Mouse (Mus musculus) lung, postnatal 10 days (tissue): ENCODE measurements around the gene Bcl2a1b.
A peak's percentile ranks its signal among the peaks of the same experiment; 100 is the strongest.
"Not testable (repeated sequence)": the region's sequence is repeated elsewhere in the genome, so short reads cannot be mapped to it uniquely, and the experiment has no call there.

Experiments used
- DNase-seq: peaks from one replicate; pipeline ENCODE4 v3.0.0; 2021

Bcl2a1b gene

DNA sequence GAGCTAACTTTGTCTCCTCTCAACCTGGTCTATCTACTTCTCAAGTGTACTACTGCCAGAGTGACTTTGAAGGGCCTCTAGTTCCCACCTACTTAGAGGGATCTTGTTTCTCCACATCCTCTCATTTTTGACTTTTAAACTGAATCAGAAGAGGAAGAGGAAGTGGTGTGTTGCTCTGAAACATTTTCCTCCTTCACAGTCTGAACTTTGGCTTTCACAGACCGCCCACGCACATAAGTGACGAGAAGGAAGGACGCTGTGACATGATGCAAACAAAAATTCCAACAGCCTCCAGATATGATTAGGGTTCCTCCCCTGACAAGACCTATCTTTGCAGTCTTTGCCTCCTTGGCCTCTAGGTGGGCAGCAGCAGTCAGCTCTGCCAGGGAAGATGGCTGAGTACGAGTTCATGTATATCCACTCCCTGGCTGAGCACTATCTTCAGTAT is at the start of gene Bcl2a1b, which contains the start of gene Gm29094:
TSS of gene Bcl2a1b (plus strand) at position 241 of the 448 bp plus-strand sequence.
TSS of gene Gm29094 (plus strand) at position 411 of the 448 bp plus-strand sequence.
- DNase-seq, result peak; percentile 29

DNA sequence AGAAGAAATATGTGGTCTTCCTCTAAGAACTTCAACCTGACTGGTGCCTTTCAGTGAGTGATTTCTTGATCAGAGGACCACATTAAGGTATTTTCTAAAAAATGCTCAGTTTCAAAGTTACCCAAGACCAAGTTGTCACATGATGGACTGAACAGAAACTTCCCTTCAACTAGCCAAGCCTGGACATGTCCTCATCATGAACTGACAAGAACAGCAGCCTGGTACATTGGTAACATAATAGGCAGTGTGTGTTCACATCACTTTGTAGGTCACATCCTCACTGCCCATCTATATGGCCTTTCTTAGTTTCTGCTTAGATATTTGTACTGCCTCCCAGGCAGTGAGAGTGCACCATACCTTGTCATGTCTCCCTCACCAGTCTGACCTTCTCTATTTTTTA is 26.5 kb upstream of the Bcl2a1b start:
- DNase-seq, result not testable (repeated sequence)

DNA sequence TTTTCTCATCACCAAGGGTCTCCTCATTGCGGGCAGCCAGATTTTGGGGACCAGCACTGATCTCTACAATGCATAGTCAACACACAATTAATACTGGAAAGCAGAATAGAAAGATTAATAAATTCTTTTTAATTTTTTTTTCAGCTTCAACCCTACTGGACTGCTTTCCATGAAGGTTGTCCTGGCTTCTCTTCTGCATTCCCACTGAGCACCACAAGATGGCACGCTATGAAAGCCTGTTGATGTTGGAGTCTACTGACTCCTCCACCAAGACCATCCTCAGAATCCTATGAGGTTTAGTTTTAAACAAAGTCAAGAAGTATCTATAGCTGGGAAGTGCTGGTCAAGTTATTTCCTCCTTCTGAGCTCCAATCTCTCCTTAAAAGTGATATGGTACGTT is 20.2 kb upstream of the Bcl2a1b start:
- DNase-seq, result peak; percentile 88

DNA sequence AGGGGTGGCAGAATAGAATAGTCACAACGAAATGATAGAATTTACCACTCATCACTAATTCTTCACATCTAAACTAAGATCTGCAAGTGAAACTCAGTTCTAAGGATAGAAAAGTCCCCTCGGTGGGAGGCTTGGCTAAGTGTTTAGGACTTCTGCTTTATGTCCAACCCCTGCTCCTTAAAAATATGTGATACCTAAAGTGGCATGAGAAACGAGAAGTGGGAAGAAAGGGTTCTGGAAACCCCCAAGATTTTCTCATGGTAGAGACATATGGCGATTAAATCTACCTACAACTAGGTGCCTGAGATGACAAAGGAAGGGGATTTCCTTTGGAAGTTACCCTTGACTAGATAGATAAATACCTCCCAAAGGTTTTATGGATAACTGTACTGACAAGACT is 19.5 kb upstream of the Bcl2a1b start:
- DNase-seq, result not testable (repeated sequence)

DNA sequence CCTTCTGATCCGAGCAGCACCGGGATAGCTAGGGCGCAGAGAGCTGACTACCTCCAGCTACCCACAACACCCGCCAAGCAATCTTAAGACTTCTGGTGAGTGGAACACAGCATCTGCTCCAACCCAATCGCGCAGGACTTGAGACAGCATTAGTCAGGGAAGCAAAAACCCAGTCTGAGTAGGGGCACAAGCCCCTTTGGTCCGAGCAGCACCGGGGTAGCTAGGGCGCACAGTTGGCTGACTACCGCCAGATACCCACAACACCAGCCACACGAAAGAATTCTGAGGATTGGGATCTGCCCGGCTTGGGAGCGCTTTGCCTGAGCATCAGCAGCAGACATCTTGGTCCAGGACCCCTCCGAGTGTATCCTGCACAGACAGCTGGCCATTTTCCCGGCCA is 12.0 kb upstream of the Bcl2a1b start:
- not testable (repeated sequence) for DNase-seq

DNA sequence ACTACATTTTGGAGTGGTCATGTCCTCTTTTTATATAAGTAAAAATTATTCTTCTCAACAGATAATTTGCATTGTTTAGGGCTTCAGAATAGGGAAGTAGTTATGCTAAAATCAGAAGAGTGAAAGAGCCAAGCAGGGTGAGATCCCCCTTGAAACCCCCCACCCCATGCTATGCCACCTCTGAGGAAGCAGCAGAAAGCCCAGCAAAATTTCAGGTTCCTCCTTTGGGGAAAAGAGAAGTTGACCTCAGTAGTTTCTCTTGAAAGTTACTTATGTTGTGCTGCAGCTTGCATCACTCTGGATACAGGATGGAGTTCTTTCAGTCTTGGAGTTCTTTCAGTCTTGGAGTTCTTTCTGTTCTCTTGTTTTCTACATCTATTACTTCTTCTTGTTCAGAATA is 3.5 kb upstream of the Bcl2a1b start:
- DNase-seq, result not testable (repeated sequence)

DNA sequence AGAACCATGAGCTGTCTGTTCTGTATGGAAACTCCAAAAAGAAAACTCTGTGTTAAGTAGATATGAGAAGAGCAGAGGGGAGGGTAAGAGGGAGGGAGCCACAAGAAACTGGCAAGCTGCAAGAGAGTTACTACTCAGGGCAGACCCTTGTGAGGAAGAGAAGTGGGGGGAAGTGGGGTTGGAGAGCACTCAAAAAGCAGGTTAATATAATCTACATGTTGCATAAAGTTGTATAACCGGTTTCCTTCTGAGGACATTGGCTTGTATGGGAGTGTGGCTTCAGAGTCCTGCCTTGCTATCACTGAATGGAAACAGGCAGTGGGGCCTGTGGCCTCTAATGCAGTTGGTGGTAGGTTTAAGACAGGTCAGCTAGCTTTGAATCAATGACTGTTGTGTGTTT is 1.5 kb upstream of the Bcl2a1b start:
- peak; percentile 77 for DNase-seq

DNA sequence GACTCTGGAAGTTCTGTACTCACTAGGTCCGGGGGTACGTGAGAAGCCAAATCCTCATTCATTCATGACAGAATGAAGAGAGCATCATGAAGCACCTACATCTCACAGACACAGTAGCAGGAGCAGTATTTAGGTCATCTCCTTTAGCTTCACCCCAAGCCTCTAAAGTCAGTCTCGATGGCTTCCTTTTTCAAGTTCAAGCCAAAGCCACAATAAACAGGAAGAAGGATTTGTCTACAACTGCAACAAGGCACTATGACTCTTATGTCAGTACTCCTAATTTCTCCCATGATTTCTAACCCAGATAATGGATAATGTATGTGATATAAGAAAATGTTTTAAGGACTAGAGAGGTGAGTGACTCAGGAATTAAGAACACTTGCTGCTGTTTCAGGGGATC is 660 bp upstream of the Bcl2a1b start:
- not testable (repeated sequence) for DNase-seq

DNA sequence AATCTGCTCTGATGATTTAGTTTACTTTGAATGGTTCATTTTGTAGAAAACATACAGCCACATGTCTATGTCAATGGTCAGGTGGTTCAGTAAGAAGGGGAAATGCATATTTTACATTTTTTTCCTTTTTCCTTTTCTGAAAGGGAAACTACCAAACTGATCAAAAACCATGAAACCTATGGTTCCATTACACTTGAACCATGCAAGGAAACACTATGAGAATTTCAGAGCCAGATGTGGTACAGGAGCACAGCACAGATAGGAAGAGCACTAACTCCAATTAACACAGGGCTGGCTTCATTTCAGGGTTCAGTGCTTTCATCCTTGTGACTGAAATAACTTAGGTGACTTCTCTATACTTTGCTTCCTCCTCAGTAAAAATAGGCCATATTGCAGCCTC is 3.2 kb downstream of the Bcl2a1b start:
- not testable (repeated sequence) for DNase-seq

DNA sequence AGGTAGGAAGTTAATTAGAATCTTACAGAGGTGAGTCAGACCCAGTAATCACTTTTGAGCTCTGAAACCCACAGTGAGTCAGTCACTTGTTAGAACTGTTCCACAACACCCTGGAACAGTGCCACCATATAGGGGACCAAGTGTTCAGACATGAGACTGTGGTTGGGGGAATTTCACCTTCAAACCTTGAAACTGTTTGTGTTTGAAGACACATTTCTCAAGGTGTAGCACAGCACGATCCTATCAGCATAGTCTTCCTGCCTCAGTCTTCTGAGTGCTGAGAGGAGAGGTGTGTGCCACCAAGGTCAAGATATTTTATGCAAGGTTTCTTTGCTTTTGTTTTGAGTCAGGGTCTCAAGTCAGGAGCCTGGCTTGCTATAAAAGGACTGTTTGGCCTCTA is 9.9 kb downstream of the Bcl2a1b start:
- not testable (repeated sequence) for DNase-seq

DNA sequence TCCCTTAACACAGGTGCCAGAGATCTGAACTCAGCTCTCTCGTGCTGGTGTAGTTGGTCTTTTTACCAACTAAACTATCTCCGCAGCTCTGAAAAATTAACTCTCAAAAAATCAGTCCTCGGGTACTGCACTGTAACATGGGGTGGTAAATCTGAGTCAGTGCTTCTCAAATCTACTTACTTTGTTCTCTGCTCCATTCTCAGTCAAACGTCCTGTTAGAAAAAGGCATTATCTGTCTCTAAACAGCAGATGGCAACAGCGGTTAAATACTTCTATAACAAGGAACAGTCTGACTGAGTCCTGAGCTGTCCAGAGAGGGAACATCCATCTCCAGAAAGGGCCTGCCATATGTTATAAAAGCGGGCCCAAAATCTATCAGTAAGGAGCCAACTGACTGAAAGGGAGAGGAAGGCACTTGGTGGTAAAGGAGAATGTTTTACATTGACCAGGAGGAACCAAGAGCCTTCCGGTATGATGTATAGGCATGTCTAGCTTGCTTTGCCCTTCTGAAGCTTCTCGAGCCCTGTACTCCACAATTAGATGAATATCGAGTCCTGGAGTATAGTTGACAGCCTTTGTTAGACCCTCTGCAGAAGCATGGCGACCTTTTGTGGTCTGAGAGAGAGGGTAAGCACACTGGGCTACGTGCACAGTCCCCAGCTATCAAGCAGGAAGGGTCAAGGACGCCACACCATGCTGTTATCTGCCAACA is 11.5 kb downstream of the Bcl2a1b start, which contains the start of gene Mthfs:
TSS of gene Mthfs (plus strand) at position 324 of the 712 bp plus-strand sequence.
- DNase-seq, result not testable (repeated sequence)

DNA sequence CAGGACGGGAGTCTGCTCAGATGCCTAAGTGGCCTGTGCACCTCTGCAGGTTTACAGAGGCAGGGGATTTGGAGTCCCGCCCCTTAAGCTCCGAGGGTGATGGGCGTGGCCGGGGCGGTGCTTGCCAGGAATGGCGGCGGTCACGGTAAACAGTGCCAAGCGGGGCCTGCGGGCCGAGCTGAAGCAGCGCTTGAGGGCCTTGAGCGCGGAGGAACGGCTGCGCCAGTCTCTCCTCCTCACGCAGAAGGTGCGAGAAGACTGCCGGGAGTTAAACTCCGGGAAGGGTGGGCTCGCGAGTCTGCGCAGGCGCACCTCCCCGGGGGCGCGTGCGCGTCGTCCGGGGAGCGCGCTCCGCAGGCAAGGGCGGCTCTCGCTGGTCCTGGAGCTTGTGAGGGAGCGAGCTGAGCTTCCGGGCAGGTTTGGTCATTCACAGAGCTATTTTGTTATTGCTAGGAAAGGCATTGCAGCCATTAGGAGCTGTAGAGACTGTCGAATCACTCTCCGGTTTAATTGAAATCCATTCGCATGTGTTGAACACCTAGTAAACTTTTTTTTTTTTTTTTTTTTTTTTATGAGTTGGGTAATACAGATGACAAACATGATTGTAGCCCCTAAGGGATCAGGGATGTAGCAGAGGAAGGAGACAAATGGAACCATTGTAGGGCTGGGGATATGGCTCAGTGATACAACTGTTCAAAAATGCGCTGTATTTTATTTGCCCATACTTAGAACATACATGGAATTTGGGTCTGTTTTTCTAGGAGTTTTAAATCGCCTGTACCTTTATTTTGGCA is 12.3 kb downstream of the Bcl2a1b start:
- peak; percentile 87 for DNase-seq

DNA sequence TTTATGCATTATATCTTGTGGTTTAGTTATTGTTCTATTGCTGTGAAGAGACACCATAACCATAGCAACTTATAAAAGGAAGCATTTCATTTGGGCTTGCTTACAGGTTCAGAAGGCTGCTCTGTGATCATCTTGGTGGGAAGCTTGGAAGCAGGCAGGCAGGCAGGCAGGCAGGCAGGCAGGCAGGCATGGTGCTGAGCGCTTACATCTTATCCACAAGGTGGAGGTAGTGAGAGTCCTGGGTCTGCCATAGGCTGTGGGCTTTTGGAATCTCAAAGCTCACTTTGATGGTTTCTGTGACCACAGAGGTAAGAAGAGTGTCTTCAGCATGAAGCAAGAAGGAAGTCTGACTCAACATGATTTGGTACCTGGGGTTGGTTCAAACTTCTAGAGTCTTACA is 13.4 kb downstream of the Bcl2a1b start:
- DNase-seq, result peak; percentile 56

DNA sequence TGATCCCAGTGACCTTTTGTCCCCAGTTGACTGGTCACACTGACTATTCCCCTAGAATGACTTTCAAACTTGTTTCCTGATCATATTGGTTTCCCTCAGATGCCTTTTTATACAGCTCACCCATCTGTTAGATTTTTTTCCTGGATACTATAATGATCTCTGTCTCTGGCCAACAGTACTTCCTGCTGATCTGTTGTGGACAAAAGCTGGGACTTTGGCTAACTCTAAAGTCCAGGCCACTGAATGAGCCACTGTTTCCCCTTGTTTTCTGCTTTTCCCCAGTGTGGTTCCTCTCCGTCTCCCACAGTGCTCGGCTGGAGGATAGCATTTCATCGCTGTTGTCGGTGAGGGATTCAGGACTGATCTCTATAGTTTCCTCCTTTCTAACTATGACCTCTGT is 19.2 kb downstream of the Bcl2a1b start:
- DNase-seq, result not testable (repeated sequence)

DNA sequence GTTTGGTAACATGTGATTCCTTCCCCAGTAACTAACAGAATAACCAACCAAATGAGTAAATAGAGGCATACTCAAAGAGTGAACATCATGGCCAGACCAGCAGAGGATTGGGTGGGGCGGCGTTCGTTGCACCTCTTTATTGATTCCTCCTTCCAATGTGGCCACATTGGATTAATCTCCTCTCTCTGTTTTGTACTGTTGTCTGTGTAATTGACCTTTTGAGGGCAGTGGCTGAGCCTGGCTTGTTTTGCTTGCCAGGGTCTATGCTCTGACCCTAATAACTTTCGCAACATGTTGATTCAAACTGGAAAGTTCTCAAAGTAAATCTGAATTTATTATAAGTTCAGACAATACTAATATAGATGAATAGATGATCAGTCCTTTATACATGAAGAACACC is 20.7 kb downstream of the Bcl2a1b start:
- not testable (repeated sequence) for DNase-seq

DNA sequence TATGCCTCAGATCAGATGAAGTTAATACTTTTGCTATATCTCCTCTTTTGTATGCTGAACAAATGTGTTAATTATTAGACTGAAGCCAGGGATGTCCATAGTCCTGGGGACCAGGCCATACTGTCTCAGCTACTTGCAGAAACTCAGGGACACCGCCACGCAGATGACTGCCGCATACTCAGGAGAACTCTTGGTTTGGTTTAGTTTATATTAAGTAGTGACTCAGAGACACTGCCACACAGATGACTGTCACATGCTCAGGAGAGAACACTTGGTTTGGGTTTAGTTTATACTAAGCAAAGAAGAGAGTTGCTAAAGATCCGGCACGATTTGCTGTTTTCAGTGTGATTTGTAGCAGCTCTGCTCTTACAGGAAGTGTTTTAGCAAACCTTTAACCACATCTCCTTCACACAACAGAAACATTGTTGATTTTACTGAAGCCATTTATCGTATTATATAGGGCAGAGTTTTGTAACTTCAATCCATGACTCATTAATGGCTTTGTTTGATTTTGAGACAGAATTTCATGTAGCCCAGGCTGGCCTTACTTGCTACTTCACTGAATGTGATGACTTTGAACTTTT is 21.8 kb downstream of the Bcl2a1b start:
- not testable (repeated sequence) for DNase-seq

DNA sequence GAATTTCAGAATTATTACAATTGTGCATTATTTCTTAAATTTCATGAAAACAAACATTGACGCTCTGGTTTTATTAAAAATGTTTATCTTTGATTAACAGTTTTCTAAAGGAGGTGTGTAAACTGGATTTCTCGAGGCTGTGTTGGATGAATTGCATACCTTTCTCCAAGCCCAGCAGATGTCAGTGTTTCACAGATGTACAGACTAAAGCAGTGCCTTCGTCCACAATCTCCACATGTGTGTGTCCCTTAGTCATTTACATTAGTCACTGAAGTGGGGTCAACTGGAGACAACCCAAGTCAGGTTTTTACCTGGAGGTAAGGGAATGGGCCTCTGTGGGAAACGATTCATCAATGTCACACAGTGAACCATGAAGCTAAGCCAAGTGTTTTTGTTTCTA is 27.1 kb downstream of the Bcl2a1b start:
- no peak for DNase-seq

DNA sequence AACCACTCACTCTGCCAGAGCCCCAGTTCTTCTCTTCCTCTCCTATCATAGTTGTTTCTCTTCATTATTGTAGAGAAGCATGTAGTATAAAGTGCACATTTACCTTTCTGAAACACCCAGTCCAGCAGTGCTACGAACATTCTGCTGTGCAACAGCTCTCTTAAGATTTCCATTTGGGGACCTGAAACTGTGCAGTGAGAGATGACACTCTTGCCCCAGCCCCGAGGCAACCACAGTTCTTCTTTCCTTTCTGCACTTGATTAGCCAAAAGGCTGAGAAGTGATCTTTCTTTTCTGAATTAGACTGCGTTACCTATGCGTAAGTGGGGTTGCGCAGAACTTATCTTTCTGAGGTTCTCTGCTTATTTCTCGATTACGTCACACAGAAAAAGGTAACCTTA is 29.1 kb downstream of the Bcl2a1b start:
- DNase-seq, result no peak

DNA sequence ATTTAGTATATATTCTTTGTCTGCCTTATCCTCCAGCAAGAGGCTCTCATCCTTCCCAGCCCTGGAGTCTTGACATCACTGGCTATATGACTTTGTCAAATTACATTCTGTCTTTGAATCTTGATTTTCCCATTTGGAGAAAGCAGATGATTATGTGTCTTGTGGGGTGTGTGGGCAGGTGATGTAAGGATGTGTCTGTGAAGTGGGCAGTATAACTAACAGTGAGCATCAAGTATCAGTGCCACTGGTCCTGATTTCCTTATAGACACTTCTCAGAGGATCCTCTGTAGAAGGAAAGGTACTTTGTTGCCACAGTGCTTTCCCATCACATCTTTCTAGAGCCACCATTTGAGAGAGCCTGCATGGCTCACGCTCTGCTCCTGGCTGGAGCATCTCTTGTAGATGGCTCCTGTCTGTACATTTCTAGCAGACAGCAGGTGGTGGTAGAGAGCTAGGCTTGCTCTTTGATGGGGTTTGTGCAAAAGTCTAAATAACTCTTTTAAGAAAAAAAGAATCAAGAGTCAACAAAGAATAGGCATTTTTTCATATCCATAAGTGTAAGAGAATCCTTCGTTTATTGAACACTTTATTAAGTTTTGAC is 32.0 kb downstream of the Bcl2a1b start:
- DNase-seq, result peak; percentile 54

DNA sequence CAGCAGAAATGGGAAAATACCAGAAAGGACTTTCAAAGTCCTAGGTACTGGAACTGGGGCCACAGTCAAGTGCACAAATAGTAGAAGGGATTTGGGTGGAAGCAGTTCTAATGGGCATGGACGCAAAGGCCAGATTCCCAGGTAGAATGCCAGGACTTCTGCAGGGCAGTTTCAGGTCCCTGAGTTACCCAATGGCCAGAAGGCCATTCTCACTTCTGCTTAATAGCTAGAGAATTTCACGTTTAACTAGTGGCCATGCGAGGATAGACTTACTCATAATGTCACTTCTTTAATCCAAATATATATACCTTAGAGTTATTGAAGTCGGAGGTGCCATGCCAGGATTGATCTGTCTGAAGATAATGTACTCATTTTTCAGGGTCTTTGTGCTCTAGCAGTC is 38.1 kb downstream of the Bcl2a1b start:
- not testable (repeated sequence) for DNase-seq

DNA sequence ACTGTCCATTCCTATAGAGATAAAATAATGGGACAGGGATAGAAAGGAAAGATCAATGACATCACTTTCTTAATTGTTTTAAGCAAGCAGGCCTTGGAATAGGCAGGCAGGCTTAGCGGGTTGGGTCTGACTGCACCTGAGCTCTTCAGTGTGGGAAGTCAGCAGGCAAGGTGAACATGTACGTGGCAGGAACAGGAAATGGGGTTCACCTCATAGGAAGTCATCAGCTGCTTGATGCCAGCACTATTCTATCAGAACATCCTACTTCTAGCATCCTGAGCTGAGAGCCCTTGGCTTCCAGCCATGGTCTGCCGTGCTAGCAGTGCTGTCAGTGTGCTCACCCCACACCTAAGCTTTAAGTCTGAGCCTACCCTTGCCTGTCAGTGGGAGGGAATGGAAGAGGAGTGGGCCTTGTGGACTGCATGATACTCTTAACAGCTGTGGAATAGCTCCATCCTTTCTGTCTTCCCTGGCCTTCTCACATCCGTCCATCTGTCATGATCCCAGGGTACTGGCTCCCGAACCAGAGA is 40.0 kb downstream of the Bcl2a1b start:
- not testable (repeated sequence) for DNase-seq

DNA sequence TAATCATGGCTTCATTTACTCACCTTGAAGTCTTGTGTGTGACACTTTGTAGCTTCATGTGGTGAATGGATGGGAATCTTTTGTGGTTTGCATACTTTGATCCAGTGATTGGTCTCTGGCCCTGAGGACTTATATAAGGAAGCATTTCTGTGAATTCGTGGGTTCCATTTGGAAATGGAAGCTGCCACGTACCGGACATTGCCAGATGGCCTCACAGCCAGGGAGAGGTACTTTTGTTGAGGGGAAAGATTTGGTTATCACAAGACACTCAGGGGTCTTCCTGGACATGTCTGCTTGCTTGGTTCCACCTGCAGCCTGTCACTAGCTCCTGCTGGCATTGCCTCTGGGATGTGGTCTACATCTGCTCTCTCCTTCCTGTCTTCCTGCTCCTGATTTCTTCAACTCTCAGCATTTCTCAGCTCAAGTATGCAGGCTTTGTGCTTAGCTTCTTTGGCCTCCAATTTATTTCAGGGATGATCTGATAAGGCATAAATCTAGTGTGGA is 41.6 kb downstream of the Bcl2a1b start:
- DNase-seq, result not testable (repeated sequence)

DNA sequence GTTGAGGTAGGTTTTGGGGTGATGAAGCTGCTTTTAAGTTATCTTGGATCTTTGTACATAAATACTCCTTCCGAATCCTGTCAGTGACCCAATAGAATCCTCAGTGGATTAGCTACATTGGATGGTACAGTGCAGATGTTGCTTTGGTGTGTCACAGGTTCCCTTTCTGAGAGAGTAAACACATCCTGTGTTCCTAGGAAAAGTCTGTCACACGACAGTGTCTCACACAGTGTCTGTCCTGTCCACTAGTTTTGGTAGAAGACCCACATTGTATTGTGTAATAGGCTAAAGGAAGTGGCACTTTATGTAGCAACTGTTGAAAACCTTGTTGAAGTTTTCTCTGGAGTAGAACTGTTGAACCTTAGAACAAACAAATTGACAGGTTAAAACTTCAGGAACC is 54.4 kb downstream of the Bcl2a1b start:
- no peak for DNase-seq
